Mouse (Mus musculus) liver, embryonic 12.5 days (tissue): ENCODE results near the gene Ifi207. TPM values are rescaled to one million over a fixed set of nuclear protein-coding genes. Genes with fewer than 3 reads are reported as not detected.
"Not testable (repeated sequence)": the region's sequence is repeated elsewhere in the genome, so short reads cannot be mapped to it uniquely, and the experiment has no call there.

Experiments
- ATAC-seq: fragments of 200-750 bp; cut with Nextera tagmentation; 2 replicates; pipeline ENCODE4 v1.8.0; 2017; ENCODE audit warnings: moderate number of reproducible peaks, mild to moderate bottlenecking, moderate library complexity
- H3K27ac ChIP-seq: fragments of 300-500 bp; sonication (generic); 2 replicates; pipeline ENCODE4 v1.5.1; 2016; ENCODE audit warnings: mild to moderate bottlenecking
- H3K27me3 ChIP-seq: fragments of 300-500 bp; sonication (generic); replicated peaks from 2 replicates; pipeline ENCODE4 v1.6.1; 2016; ENCODE audit warnings: mild to moderate bottlenecking, moderate library complexity
- H3K36me3 ChIP-seq: fragments of 300-500 bp; sonication (generic); 2 replicates; pipeline ENCODE4 v1.6.1; 2016; ENCODE audit warnings: mild to moderate bottlenecking, moderate library complexity
- H3K4me1 ChIP-seq: fragments of 300-500 bp; sonication (generic); 2 replicates; pipeline ENCODE4 v1.6.1; 2016
- H3K4me2 ChIP-seq: fragments of 300-500 bp; sonication (generic); 2 replicates; pipeline ENCODE4 v1.6.1; 2016; ENCODE audit warnings: mild to moderate bottlenecking, moderate library complexity
- H3K4me3 ChIP-seq: fragments of 300-500 bp; sonication (generic); 2 replicates; pipeline ENCODE4 v1.5.1; 2016; ENCODE audit warnings: mild to moderate bottlenecking, moderate library complexity
- H3K9ac ChIP-seq: fragments of 300-500 bp; sonication (generic); 2 replicates; pipeline ENCODE4 v1.6.1; 2016; ENCODE audit warnings: mild to moderate bottlenecking, moderate library complexity
- H3K9me3 ChIP-seq: fragments of 300-500 bp; sonication (generic); replicated peaks from 2 replicates; pipeline ENCODE4 v1.6.1; 2016; ENCODE audit warnings: mild to moderate bottlenecking, moderate library complexity
- WGBS: fragments of 180-500 bp; shearing (Covaris S2); methylation state at CpG from one replicate; pipeline ENCODE4 v1.1.7; 2016; ENCODE audit not compliant: insufficient replicate concordance; 5-methylcytosine and 5-hydroxymethylcytosine counted together
- polyA plus RNA-seq: library from polyadenylated mRNA; unstranded; fragments of >200 nt; fragmentation: Nextera tagmentation; extraction: Ambion mirVana; gene quantifications from 2 replicates; pipeline ENCODE4 v1.2.1, GENCODE M21; 2016

Ifi207 gene
- polyA plus RNA-seq = 0.60 and 0.68 TPM in 2 replicates

DNA sequence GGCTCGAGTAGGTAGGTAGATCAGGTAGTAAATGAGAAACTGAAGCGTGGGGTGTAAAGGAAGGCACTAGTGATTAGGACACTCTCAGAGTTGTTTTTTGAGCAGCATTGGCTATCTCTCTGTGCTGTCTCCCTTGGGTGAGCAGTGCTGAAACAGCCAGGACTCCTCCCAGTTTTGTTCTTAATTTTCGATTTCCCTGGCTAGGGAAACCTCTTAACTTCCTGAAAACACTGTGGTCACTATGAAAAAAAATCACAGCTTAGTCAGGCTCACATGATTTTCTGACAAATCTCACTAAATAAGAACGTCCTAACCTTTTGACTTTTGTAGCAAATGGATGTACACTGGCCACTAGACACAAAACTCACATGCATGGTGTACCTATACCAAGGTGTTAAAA is at the start of gene Ifi207:
Gene Ifi207 (minus strand): TSS at position 92 of the 400 bp plus-strand sequence.
- Histone ChIP-seq H3K4me3 (no peak within 1 kb of the TSS), H3K4me1 (no peaks in the 10 kb centered on the region), H3K9me3 (no peaks in the 10 kb centered on the region), H3K9ac (no peak within 1 kb of the TSS), H3K4me2 (no peak within 1 kb of the TSS), H3K27ac (no peak within 1 kb of the TSS), H3K27me3 (no peaks in the 10 kb centered on the region), H3K36me3 (no peaks in the 10 kb centered on the region)
- 45% methylated on average over 4 of the region's 4 CpGs for WGBS
- no peak for ATAC-seq

DNA sequence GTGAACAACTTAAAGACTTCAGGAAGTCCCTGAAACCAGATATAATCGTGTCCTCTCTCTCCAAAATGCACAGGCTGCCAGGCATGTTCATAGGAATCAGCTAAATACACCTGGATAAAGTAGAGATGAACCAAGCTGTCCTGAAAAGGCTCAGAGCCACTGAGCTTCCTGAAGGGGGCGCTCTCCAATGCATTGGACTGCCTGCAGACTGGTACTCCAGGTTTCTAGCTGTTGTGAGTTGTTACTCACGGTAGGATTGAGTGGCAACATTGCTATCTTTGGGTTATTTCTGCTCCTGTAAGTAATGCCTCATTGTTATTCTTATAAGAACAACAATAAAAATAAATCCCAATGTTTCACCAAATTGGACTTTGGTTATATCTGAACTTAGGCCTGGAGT is 31.9 kb upstream of the Ifi207 start:
- WGBS = 27% methylated on average over 3 of the region's 3 CpGs

DNA sequence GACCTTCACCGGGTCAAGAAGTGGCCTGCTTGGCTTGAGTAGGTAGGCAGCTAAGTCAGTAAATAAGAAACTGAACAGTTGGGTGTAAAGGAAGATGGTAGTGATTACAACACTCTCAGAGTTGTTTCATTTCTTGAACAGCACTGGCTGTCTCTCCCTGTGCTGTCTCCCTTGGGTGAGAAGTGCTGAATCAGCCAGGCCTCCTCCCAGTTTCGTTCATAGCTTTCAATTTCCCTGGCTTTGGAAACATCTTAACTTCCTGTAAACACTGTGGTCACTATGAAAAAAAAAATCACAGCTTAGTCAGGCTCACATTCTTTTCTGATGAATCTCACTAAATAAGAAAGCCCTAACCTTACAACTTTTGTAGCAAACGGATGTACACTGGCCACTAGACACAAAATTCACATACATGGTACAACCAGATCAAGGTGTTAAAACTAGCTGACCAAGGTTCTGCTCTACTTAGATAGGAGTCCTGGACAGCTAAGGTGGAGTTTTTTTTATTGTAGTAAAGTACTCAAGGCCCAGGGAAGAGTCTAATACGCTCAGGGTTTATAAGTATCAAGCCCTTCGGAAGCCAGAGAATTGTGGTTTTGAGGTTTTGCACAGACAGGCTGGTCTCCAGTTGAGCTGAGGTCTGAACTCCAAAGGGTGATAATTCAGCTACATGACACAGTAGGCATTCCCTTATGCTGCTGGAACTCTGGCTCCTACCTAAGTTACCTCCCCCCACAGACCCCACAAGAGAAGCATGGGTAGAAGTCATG is 25.5 kb upstream of the Ifi207 start, which contains the start of gene Ifi204:
Gene Ifi204 (minus strand): TSS at position 96 of the 770 bp plus-strand sequence.
- not testable (repeated sequence) for H3K9ac ChIP-seq, H3K4me2 ChIP-seq, H3K27me3 ChIP-seq, H3K9me3 ChIP-seq, H3K4me3 ChIP-seq, H3K4me1 ChIP-seq, H3K36me3 ChIP-seq, H3K27ac ChIP-seq
- WGBS = 27% methylated on average over 5 of the region's 5 CpGs
- peak; percentile 52 for ATAC-seq

More for the DNA sequence above, 31.9 kb upstream of the Ifi207 start:
- not testable (repeated sequence) for H3K9me3 ChIP-seq, ATAC-seq, H3K4me3 ChIP-seq, H3K36me3 ChIP-seq, H3K4me2 ChIP-seq, H3K27me3 ChIP-seq, H3K4me1 ChIP-seq, H3K9ac ChIP-seq, H3K27ac ChIP-seq

DNA sequence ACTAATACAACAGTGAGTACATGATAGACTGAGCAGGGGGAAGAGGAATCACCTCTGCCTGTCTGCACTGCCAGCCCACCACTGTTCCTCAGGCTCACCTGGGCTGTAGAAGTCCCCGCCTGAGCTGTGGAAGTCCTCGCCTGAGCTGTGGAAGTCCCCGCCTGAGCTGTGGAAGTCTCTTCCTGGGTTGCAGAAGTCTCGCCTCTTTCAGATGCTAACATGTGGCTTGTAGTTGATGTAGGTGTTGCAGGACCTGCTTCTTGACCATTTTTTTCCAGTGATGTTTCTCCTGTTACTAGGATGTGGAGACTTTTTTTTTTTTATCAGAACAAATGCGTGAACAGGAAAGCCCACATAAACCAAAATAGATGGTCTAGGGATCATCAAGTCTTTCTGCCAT is 18.5 kb upstream of the Ifi207 start:
- WGBS = 74% methylated on average over 5 of the region's 5 CpGs
- ATAC-seq, H3K4me1 ChIP-seq, H3K36me3 ChIP-seq, H3K4me3 ChIP-seq, H3K4me2 ChIP-seq, H3K9ac ChIP-seq, H3K9me3 ChIP-seq, H3K27ac ChIP-seq, H3K27me3 ChIP-seq: not testable (repeated sequence)

- H3K9me3 ChIP-seq = no peaks in the 10 kb centered on the region
- H3K9ac ChIP-seq = no peak overlapping the region
- 33% methylated on average over 1 of the region's 1 CpGs for WGBS
- H3K4me1 ChIP-seq = no peaks in the 10 kb centered on the region
- no peak overlapping the region for H3K4me2 ChIP-seq
- H3K4me3 ChIP-seq = no peak overlapping the region
- H3K36me3 ChIP-seq = no peaks in the 10 kb centered on the region
- no peaks in the 10 kb centered on the region for H3K27me3 ChIP-seq
- no peak for ATAC-seq
- H3K27ac ChIP-seq = no peak overlapping the region
Observed at GRCm38 (mm10) chr1:173742262-173742661, 715 bp upstream of the Ifi207 start.

DNA sequence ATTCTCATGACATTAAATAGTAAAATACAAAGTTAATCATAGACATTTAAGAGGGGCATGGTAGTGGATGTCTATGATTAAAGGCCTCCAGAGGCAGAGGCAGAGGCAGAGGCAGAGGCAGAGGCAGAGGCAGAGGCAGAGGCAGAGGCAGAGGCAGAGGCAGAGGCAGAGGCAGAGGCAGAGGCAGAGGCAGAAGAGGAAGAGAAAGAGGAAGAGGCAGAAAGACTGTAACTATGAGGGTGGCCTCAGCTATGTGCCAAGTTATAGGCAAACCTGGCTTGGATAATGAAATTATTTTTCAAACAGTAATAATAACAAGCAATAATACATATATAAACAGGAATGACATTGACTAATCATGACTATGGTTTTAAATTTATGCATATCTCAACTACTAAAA is 1.0 kb downstream of the Ifi207 start:
- Histone ChIP-seq H3K4me1 (no peaks in the 10 kb centered on the region), H3K4me3 (no peak overlapping the region), H3K9ac (no peak overlapping the region), H3K36me3 (no peaks in the 10 kb centered on the region), H3K4me2 (no peak overlapping the region), H3K9me3 (no peaks in the 10 kb centered on the region), H3K27me3 (no peaks in the 10 kb centered on the region), H3K27ac (no peak overlapping the region)
- ATAC-seq = no peak

DNA sequence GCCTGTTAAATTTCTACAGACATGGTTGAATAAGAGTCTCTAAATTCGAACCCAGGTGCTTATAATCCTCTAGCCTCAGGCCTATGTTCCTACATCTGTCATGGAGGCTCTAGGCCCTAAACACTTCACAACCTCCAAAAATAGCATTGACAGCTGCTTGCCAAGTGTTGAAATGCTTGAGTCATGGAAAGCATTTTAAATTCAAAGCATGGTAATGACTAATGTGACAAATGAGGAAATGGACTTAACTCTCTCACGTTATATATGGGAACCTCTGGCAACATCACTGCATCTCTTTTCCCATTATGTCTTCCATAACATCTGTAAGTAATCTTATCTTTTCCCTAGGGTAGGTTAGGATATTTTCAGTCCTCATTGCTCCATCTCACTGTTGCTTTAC is 4.6 kb downstream of the Ifi207 start:
- no peaks in the 10 kb centered on the region for H3K27me3 ChIP-seq
- ATAC-seq = no peak
- H3K27ac ChIP-seq = no peak overlapping the region
- H3K4me3 ChIP-seq = no peak overlapping the region
- no peak overlapping the region for H3K4me2 ChIP-seq
- H3K9ac ChIP-seq = no peak overlapping the region
- no peaks in the 10 kb centered on the region for H3K4me1 ChIP-seq
- WGBS = 42% methylated on average over 2 of the region's 2 CpGs
- H3K9me3 ChIP-seq = no peaks in the 10 kb centered on the region
- H3K36me3 ChIP-seq = no peaks in the 10 kb centered on the region

DNA sequence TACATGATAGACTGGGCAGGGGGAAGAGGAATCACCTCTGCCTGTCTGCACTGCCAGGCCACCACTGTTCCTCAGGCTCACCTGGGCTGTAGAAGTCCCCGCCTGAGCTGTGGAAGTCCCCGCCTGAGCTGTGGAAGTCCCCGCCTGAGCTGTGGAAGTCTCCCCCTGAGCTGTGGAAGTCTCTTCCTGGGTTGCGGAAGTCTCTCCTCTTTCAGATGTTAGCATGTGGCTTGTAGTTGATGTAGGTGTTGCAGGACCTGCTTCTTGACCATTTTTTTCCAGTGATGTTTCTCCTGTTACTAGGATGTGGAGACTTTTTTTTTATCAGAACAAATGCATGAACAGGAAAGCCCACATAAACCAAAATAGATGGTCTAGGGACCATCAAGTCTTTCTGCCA is 6.5 kb downstream of the Ifi207 start:
- ATAC-seq, H3K27me3 ChIP-seq, H3K36me3 ChIP-seq, H3K9me3 ChIP-seq, H3K27ac ChIP-seq, H3K9ac ChIP-seq, H3K4me1 ChIP-seq, H3K4me2 ChIP-seq, H3K4me3 ChIP-seq: not testable (repeated sequence)
- WGBS = 67% methylated on average over 4 of the region's 4 CpGs

- H3K36me3 ChIP-seq = no peaks in the 10 kb centered on the region
- no peak for ATAC-seq
- no peaks in the 10 kb centered on the region for H3K4me1 ChIP-seq
- H3K4me2 ChIP-seq = no peak overlapping the region
- 31% methylated on average over 7 of the region's 7 CpGs for WGBS
- H3K4me3 ChIP-seq = no peak overlapping the region
- no peak overlapping the region for H3K27ac ChIP-seq
- no peaks in the 10 kb centered on the region for H3K27me3 ChIP-seq
- no peaks in the 10 kb centered on the region for H3K9me3 ChIP-seq
- no peak overlapping the region for H3K9ac ChIP-seq
Observed at GRCm38 (mm10) chr1:173733219-173733618, 8.3 kb downstream of the Ifi207 start.

- H3K4me3 ChIP-seq = no peak overlapping the region
- ATAC-seq = no peak
Observed at GRCm38 (mm10) chr1:173694270-173694669, 47.3 kb downstream of the Ifi207 start.

GRCm38 (mm10) chr1:173678605-173679004 is 62.9 kb downstream of the Ifi207 start:
- WGBS = 76% methylated on average over 1 of the region's 1 CpGs
- not testable (repeated sequence) for H3K36me3 ChIP-seq, ATAC-seq

More at GRCm38 (mm10) chr1:173694270-173694669, 47.3 kb downstream of the Ifi207 start:
- Histone ChIP-seq H3K4me1 (no peaks in the 10 kb centered on the region), H3K4me2 (no peak overlapping the region), H3K27ac (no peak overlapping the region), H3K9ac (no peak overlapping the region), H3K36me3 (no peaks in the 10 kb centered on the region), H3K9me3 (no peaks in the 10 kb centered on the region), H3K27me3 (no peaks in the 10 kb centered on the region)
- WGBS = 46% methylated on average over 1 of the region's 1 CpGs

GRCm38 (mm10) chr1:173673458-173674097 is 68.0 kb downstream of the Ifi207 start, which contains the start of gene Ifi208:
Ifi208 (plus strand) TSS chr1:173673675.
- H3K9me3 ChIP-seq, H3K9ac ChIP-seq, H3K27ac ChIP-seq, H3K36me3 ChIP-seq, H3K4me2 ChIP-seq, H3K27me3 ChIP-seq, H3K4me3 ChIP-seq, ATAC-seq, H3K4me1 ChIP-seq: not testable (repeated sequence)
- 23% methylated on average over 3 of the region's 3 CpGs for WGBS

More at GRCm38 (mm10) chr1:173678605-173679004, 62.9 kb downstream of the Ifi207 start:
- H3K9me3 ChIP-seq, H3K9ac ChIP-seq, H3K4me2 ChIP-seq, H3K27me3 ChIP-seq, H3K27ac ChIP-seq, H3K4me3 ChIP-seq, H3K4me1 ChIP-seq: not testable (repeated sequence)
